Mouse (Mus musculus): ENCODE data around the gene Npsr1.

Npsr1 gene

DNA sequence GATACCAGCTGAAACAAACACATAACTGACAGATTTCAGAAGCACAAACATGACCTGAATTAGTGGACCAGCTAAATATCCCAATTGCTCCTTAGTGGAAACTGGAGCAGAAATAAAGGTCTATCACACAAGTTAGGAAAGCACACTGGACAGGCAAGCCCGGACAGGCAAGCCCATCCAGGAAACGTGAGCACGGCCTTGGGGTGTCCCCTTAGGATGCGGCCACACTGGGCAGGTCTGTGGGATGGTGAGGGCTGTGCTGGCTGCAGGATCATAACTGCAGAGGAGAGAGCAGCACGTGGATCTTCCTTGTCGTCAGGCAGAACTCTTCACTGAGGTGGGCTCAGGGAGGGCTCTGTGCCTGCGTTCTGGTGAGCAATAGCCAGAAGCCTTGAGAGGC is at the start of gene Npsr1:
Gene Npsr1 (plus strand): TSS at position 301 of the 400 bp plus-strand sequence.
- DNase-seq: no peak

GRCm38 (mm10) chr9:24051538-24051937 is 46.3 kb upstream of the Npsr1 start:
- no peak for DNase-seq

DNA sequence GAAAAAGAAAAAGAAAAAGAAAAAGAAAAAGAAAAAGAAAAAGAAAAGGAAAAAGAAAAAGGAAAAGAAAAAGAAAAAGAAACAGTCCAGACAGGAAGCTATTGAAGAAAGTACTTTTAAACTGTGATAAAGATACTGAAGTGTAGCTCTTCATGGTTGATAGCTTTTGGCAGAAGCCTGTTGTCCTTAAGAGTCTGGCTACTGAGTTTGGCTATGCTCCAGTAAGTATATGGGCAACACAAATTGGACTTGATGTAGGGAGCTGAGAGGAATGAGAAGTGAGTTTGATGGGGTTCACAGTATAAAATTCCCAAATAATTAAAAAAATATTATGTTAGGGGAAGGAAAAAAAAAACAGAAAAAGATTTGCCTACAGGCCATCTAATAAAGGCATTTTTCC is 34.5 kb upstream of the Npsr1 start:
- no peak for DNase-seq

DNA sequence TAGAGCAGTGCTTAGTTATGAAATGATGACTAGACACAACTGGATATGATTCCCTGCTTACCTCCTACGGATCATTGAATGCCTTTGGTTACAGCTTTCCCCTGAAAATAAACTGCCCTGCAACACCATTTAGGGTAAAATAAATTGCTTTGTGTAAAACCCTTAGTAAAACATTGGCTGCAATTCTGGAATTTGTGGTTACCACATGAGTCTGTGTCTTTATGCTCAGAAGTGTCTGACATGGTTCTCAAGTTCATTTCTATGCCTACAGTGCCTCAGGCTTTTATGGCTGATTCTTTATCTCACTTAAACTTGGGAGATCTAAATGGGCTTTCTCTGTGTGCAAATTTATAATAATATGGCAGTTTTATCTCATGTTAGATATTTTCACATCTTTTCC is 26.1 kb upstream of the Npsr1 start:
- DNase-seq: no peak

GRCm38 (mm10) chr9:24077596-24077995 is 20.2 kb upstream of the Npsr1 start:
- DNase-seq: no peak

DNA sequence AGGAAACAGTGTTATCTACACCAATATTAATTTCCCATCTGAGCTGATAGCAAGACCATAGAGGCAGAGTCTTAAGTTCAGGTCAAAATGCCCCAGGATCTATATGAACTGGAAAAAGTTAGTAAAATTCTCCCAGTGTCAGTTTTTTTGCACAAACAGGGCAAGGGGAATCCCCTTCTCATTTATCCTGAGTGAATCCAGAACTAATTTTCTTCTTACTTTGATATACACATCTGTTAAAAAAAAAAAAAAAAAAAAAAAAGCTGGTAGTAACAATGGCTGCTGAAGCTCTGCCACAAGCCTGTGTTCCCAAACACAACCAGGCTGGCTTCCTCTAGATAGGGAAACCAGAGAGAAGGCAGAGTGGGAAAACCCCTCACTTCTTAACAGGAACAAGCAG is 5.9 kb upstream of the Npsr1 start:
- DNase-seq: no peak

GRCm38 (mm10) chr9:24098526-24098925 is 730 bp downstream of the Npsr1 start:
- DNase-seq: no peak

- no peak for DNase-seq
Observed at GRCm38 (mm10) chr9:24099631-24100030, 1.8 kb downstream of the Npsr1 start.

- peak; percentile 18 for DNase-seq
Observed at GRCm38 (mm10) chr9:24119423-24119822, 21.6 kb downstream of the Npsr1 start.

- DNase-seq: no peak
Observed at GRCm38 (mm10) chr9:24133142-24133541, 35.3 kb downstream of the Npsr1 start.

DNA sequence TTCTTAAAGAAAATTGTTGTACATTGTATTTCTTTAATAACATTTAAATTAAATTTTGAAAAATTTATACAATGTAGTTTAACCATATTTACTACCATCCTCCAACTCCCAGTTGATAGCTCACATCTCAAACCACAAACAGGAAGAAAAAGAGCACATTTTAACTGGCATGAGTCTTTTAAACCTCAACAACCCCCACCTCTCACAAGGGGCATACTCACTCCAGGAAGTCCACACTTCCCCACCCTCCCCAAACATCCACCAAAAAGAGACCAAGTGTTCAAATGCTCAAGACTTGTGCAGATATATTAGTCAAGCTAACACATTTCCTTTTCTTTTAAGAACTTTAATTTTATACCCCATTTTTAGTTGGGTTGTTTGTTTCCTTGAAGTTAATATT is 38.6 kb downstream of the Npsr1 start:
- DNase-seq: no peak

DNA sequence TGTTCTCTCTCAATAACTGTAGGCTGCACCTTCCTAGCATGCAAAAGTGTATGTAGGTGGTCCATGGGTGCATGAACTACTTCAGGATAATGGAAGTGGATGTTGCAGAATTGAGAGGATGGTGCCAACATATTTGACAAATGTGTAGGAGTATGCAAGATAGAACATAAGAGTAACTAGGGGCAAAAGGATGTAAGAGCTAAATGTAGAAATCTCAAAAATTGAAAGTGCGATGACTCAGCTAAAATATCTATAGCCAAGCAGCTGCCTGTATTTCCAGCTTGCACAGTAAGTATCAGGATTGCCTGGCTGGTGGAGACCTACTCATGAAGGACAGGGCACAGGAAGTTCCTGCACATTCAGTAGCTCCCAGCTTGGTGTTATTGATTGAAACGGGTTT is 46.5 kb downstream of the Npsr1 start:
- DNase-seq: no peak

DNA sequence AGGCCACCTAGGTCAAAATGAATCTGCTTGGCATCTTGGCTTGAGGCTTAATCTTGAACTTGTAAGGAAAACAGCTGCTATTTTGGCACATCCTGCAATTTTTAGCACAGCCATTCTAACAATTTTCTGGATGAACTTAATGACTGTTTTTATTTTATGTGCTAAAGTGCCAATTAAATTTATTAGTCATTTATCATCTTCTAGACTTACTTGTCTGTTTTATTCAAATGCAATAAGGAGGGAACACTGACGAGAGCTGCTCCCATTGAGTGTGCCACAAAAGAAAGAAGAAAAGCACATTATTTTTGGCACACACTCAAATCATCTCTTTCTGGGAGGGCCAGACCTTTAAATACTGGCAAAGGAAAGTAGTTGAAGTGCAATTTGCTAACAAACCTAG is 59.4 kb downstream of the Npsr1 start:
- no peak for DNase-seq

DNA sequence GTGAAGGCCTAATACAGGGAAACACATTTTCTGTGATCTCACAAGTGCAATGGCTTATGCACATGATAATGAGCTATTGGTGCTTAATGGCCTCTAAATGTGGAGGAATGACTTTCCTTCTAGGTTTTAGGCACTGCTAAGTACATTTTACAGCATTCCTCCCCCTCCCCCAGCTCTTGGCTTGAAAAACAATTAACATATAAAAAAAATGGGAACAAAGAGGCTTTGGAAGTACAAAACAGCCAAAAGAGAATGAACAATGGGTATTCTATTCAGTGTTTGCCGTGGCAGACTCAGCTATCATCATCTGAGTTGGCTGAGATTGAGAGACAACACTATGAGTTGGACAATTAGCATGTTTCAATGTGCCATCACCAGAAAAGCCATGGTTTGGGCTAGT is 62.6 kb downstream of the Npsr1 start:
- DNase-seq: no peak

DNA sequence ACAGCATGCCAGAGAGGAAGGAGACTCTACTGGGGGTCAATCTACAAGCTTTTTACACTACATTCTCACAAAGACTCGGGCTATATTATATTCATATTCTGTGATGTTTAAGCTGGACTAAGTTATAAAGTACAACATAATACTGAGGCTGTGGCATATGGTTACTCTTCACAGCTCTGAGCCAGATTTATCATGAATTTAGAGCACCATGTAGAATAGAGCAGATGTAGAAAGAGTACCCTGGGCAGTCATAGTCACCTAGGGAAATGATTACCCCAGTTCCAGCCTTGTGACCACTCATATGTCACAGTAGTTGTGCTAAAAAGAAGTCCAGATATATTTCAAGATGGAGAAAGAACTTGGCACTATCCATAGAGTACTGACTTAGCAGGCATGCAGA is 70.7 kb downstream of the Npsr1 start:
- DNase-seq: no peak

DNA sequence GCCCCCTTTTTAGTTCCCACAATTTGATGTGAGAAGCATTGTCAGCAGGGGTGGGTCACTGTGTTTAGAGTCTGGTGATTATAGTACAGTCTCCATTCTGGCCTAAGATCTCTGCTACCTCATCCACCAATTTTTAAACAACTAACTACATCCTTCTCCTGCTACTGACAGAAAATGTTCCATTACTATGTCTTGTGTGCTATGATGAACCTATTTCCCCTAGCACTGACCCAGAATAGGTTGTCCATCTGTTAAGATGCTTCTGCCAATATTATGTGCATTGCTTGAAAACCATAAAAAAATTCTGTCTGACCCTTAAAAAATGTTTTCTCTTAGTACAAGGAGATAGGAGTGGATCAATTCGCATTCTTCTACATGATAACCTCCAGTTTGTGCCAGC is 72.9 kb downstream of the Npsr1 start:
- no peak for DNase-seq

DNA sequence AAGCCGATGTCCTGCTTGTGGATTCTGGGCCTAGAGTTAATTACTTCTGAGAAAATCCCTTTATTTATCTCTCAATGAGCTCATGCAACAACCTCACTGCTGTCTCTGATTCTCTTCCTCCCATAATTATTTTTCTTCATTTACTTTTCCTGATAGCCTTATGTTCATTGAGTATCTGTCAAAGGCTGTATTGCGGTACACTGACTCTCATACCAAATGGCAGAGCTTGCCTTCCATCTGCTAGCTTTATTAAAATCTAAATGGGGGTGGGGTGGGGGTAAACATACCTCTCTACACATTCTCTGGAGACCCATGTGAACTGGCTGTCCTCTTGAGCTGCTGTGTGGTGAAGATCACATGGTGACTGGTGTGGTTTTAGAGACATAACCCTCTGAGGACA is 80.9 kb downstream of the Npsr1 start:
- DNase-seq: no peak

DNA sequence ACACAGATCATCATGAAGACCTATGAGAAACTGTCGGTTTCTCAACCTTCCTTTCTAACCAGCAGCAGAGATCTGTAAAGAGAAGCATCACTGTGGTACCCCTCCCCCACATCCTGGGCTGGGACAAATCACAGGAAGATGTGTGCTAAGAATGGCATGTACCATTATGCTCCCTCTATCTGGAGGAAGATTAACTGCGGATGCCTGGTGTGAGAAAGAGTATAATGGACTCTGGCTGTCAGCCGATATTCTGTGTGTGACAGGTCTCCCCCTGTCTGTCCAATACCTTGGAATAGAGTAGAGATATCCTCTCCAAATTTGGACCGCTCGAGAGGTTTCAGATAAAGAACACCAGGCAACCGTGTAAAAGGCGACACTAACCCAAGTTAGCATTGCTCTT is 83.1 kb downstream of the Npsr1 start:
- no peak for DNase-seq

DNA sequence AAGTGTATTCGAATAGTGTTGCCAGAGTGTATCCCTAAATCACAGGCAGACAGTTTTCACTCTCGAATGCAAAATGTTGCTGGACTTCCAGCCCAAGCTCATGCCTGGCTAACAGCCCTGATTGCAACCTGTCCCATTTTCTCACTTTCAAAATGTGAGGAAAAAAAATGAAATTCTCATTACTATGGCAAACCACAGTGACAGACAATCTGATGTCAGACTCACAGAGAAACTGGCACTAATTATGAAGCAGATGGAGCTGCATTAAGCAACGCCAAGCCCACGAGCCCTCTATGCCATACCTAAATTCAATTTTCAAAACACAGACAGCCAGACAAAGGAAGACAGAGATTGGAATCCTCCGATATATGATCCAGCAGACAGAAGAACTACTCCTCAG is 88.5 kb downstream of the Npsr1 start:
- peak; percentile 21 for DNase-seq

DNA sequence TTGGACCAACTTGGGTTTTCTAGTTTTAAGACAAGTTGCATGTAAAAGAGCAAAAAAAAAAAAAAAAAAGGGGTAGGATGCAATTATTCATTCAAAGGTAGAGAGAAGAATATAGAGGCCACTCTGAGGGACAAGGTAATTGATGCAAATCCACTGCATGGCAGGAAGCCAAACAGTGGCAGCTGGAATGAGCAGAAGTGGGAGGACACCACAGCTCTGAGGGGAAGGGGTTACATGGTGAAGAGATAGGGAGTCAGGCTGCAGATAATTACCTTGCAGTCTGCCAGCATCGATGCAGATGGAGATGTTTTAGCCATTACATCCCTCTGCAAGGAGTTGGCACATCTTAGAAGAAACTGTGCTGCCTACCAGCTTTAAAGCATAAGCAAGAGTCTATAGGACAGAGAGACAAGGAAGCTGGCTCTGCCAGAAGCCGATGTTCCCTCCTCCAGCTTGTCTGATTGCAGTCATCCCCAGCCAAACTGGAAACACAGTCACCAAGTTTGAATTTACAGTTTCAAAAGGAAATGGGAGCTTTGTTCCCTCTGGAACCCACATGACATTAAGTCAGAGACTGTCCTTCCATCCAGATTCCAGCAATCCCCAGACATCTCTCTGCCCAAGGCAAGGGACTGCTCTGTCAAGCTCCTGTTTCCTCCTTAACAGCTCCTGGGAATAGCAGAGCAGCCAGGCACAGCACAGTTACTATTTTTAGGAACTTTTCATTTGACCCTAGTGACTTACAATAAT is 91.9 kb downstream of the Npsr1 start:
- no peak for DNase-seq

DNA sequence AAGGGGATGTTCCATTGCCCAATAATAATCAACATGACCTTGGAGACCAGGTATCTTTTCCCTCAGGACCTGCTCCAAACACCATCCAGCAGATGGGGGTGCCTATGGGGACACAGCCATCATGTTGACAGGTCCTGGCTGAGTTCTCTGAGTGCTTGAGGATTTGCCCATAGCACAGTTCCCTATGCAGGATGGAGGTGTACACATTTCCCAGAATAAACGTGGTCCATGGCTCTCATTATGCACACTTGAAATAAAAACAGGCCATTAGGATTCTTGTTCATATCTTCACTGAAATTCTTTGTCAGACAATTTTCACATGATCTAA is 92.4 kb downstream of the Npsr1 start:
- no peak for DNase-seq

GRCm38 (mm10) chr9:24198254-24198653 is 100.5 kb downstream of the Npsr1 start:
- no peak for DNase-seq

GRCm38 (mm10) chr9:24211636-24212035 is 113.8 kb downstream of the Npsr1 start:
- no peak for DNase-seq

- DNase-seq: no peak
Observed at GRCm38 (mm10) chr9:24217721-24218120, 119.9 kb downstream of the Npsr1 start.

- no peak for DNase-seq
Observed at GRCm38 (mm10) chr9:24236461-24236860, 138.7 kb downstream of the Npsr1 start.

DNA sequence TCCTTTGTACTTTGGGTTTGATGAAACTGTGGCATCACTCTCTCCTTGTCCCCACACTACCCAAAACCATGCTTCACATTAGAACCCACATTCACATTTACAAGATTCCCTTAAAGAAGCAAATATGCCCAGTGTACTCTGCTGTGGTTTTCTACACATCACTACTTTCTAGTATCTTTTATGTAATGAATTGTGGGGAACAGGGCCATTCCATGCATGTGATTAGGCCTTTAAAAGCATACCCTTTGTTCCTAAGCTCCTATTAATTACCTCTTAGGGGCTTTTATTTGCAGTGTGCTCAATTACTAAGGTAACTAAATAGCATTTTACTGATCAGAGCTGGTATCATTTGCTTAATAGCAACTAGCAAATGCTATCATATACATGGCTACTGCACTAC is 149.8 kb downstream of the Npsr1 start:
- no peak for DNase-seq

All from cerebellum, adult 11 months (tissue).